ENCODE assay signal across 7 mouse cellular contexts in the genomic region with DNA sequence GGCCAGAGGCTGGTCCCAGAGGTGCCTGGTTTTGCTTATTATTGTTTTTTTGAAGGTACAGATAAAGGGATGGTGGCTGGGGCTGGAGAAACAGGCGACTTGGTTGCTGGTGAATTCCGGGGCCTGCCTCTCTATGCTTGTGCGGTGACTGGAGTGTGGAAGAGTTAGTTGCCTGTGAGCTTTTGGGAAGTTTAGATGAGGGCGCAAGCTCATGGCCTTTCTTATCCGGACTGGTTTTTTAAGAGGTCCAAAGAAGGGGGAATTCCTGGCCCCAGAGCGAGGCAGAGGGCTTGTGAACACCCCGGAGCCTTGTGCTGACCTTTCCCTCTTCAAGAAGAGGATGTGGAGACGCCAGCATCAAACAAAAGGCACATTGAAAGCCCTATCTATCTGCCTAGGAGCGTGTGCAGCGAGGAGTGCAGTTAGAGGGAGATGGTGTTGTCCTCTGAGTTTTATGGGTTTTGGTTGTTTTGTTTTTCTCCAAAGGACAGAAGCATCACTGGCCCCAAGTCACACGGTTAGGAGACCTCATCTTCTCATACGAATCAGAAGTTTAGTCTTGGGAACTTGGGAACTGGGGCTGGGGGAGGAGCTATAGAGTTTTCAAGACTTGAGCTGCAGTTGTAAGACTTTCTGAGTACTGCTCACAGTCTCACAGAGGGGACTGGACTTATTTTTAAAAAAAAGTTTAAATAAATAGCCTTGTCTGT. TPM values are rescaled to one million over a fixed set of nuclear protein-coding genes. Genes with fewer than 3 reads are reported as not detected.
DNase-seq lines count a peak whose midpoint lies in the region; ATAC-seq and TF ChIP-seq lines count a peak whose summit lies in the region.

No protein-coding gene starts in this region.

- TF ChIP-seq CTCF in midbrain, postnatal 0 days (IDR thresholded peaks at IDR 0.05) = no peak

- DNase-seq in lung, postnatal 25 days (ENCODE audit: low spot score) = no peak
- no peak for DNase-seq in intestine, embryonic 14.5 days (ENCODE audit: low spot score)
- no peak for DNase-seq in midbrain, postnatal 0 days (ENCODE audit: low spot score)
- no peak for DNase-seq in yolk sac, embryonic 10.5 days (ENCODE audit: low spot score)
- DNase-seq in left cerebral cortex, adult 9 months (ENCODE audit: low spot score in 2 of 2) = no peak

- no peak for ATAC-seq in lung, embryonic 16.5 days (ENCODE audit: low read depth)
- ATAC-seq in embryonic facial prominence, embryonic 13.5 days (ENCODE audit: insufficient number of reproducible peaks, insufficient read depth, low FRiP score, low TSS enrichment, low read depth) = no peak
- no peak for ATAC-seq in intestine, embryonic 14.5 days (replicated peaks; ENCODE audit: low FRiP score, low TSS enrichment, low read depth)
- no peak for ATAC-seq in midbrain, postnatal 0 days (ENCODE audit: low FRiP score)

- H3K27ac ChIP-seq in lung, embryonic 16.5 days (ENCODE audit: low read length) = peak overlapping the region; percentile 100
- H3K27ac ChIP-seq in embryonic facial prominence, embryonic 13.5 days = peak overlapping the region; percentile 100
- H3K27ac ChIP-seq in intestine, embryonic 14.5 days (ENCODE audit: low read depth) = peak overlapping the region; percentile 100
- H3K27ac ChIP-seq in midbrain, postnatal 0 days (ENCODE audit: low read depth, low read length) = peak overlapping the region; percentile 96

- peaks cover 55% of the 10 kb centered on the region for H3K4me1 ChIP-seq in lung, embryonic 16.5 days (replicated peaks; ENCODE audit: control insufficient read depth, insufficient read depth, low read length)
- peaks cover 67% of the 10 kb centered on the region for H3K4me1 ChIP-seq in embryonic facial prominence, embryonic 13.5 days
- H3K4me1 ChIP-seq in intestine, embryonic 14.5 days (replicated peaks; ENCODE audit: control insufficient read depth, insufficient read depth, low read length) = peaks cover 67% of the 10 kb centered on the region
- H3K4me1 ChIP-seq in midbrain, postnatal 0 days (ENCODE audit: insufficient read depth, low read length) = peaks cover 34% of the 10 kb centered on the region

- peak overlapping the region; percentile 90 for H3K4me2 ChIP-seq in lung, embryonic 16.5 days (ENCODE audit: low read depth, low read length)
- peak overlapping the region; percentile 94 for H3K4me2 ChIP-seq in embryonic facial prominence, embryonic 13.5 days
- H3K4me2 ChIP-seq in intestine, embryonic 14.5 days (ENCODE audit: low read length) = peak overlapping the region; percentile 94
- H3K4me2 ChIP-seq in midbrain, postnatal 0 days (ENCODE audit: low read depth, low read length, poor library complexity, severe bottlenecking) = peak overlapping the region; percentile 87

- H3K27me3 ChIP-seq in lung, embryonic 16.5 days (ENCODE audit: control insufficient read depth, insufficient read depth, low read depth, low read length) = no peaks in the 10 kb centered on the region
- H3K27me3 ChIP-seq in embryonic facial prominence, embryonic 13.5 days = no peaks in the 10 kb centered on the region
- no peaks in the 10 kb centered on the region for H3K27me3 ChIP-seq in intestine, embryonic 14.5 days (replicated peaks; ENCODE audit: control insufficient read depth, insufficient read depth, low read length)
- no peaks in the 10 kb centered on the region for H3K27me3 ChIP-seq in midbrain, postnatal 0 days (ENCODE audit: insufficient read depth, low read length)

- no peaks in the 10 kb centered on the region for H3K9me3 ChIP-seq in lung, embryonic 16.5 days (ENCODE audit: control insufficient read depth, low read length)
- no peaks in the 10 kb centered on the region for H3K9me3 ChIP-seq in embryonic facial prominence, embryonic 13.5 days
- H3K9me3 ChIP-seq in intestine, embryonic 14.5 days (ENCODE audit: control insufficient read depth, low read length) = no peaks in the 10 kb centered on the region
- no peaks in the 10 kb centered on the region for H3K9me3 ChIP-seq in midbrain, postnatal 0 days (ENCODE audit: low read length)

- no peaks in the 10 kb centered on the region for H3K36me3 ChIP-seq in lung, embryonic 16.5 days (ENCODE audit: control insufficient read depth, insufficient read depth, low read length)
- H3K36me3 ChIP-seq in embryonic facial prominence, embryonic 13.5 days = no peaks in the 10 kb centered on the region
- H3K36me3 ChIP-seq in intestine, embryonic 14.5 days (ENCODE audit: control insufficient read depth, insufficient read depth, low read length) = no peaks in the 10 kb centered on the region
- no peaks in the 10 kb centered on the region for H3K36me3 ChIP-seq in midbrain, postnatal 0 days (ENCODE audit: insufficient read depth, low read length)

- H3K4me3 ChIP-seq in lung, embryonic 16.5 days (ENCODE audit: low read length) = peak overlapping the region; percentile 97
- H3K4me3 ChIP-seq in embryonic facial prominence, embryonic 13.5 days = peak overlapping the region; percentile 99
- H3K4me3 ChIP-seq in intestine, embryonic 14.5 days (ENCODE audit: low read depth, low read length) = peak overlapping the region; percentile 94
- H3K4me3 ChIP-seq in midbrain, postnatal 0 days (ENCODE audit: low read depth, low read length) = peak overlapping the region; percentile 77

- peak overlapping the region; percentile 98 for H3K9ac ChIP-seq in lung, embryonic 16.5 days (ENCODE audit: low read length)
- H3K9ac ChIP-seq in embryonic facial prominence, embryonic 13.5 days = peak overlapping the region; percentile 99
- peak overlapping the region; percentile 96 for H3K9ac ChIP-seq in intestine, embryonic 14.5 days (ENCODE audit: low read length)
- H3K9ac ChIP-seq in midbrain, postnatal 0 days (replicated peaks; ENCODE audit: low read length, poor library complexity, severe bottlenecking) = peak overlapping the region; percentile 87

- WGBS in lung, embryonic 16.5 days = 12% methylated on average over 12 of the region's 12 CpGs
- 9% methylated on average over 12 of the region's 12 CpGs for WGBS in embryonic facial prominence, embryonic 13.5 days
- 20% methylated on average over 12 of the region's 12 CpGs for WGBS in intestine, embryonic 14.5 days
- WGBS in midbrain, postnatal 0 days = 5% methylated on average over 12 of the region's 12 CpGs

RNA-seq across cellular contexts. Expression of gene Zmiz1, which starts 2.8 kb away (rescaled TPM):
- 20.4 and 22.4 TPM in 2 replicates for polyA plus RNA-seq in lung, embryonic 16.5 days (2015; fragmentation: Nextera tagmentation; extraction: Ambion mirVana)
- 44.3 and 52.9 TPM in 2 replicates for polyA plus RNA-seq in embryonic facial prominence, embryonic 13.5 days (2015; fragmentation: Nextera tagmentation; extraction: Ambion mirVana)
- 37.4 and 39.0 TPM in 2 replicates for polyA plus RNA-seq in intestine, embryonic 14.5 days (2014; fragmentation: Nextera tagmentation; extraction: Ambion mirVana)
- total RNA-seq in midbrain, postnatal 0 days (2014; rRNA removed) = 130 and 134 TPM in 2 replicates
- polyA plus RNA-seq in midbrain, postnatal 0 days (2015; fragmentation: Nextera tagmentation; extraction: Ambion mirVana) = 44.0 and 51.7 TPM in 2 replicates
